Mouse (Mus musculus): ENCODE data around the gene Pde4d. TPM values are rescaled to one million over a fixed set of nuclear protein-coding genes. Genes with fewer than 3 reads are reported as not detected.

The Pde4d gene
- polyA plus RNA-seq, 1 experiment from 2014 or later = 14.6 TPM

DNA sequence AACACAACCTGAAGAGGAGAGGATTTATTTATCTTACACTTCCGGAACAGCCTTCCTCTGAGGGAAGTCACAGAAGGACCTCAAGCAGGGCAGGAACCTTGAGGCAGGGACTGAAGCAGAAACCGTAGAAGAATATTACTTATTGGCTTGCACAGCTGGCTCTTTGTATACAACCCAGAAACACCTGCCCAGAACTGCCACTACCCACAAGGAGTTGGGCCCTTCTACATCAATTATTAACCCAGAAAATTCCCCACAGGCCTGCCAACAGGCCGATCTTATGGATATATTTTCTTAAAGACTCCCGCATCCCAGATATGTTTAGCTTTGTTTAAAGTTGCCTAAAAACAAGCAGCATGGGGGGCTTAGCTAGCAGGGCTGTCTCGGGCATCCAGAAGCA lies 192.5 kb downstream of the Pde4d start:
- Histone ChIP-seq H3K9me3 (replicated peaks; ENCODE audit: control insufficient read depth, low read length) (no peaks in the 10 kb centered on the region), H3K4me1 (ENCODE audit: control insufficient read depth, insufficient read depth, low read length) (no peaks in the 10 kb centered on the region), H3K27me3 (ENCODE audit: control insufficient read depth, insufficient read depth, low read length) (no peaks in the 10 kb centered on the region), H3K4me2 (ENCODE audit: low read depth, low read length) (no peak overlapping the region), H3K27ac (replicated peaks; ENCODE audit: low read depth, low read length) (no peak overlapping the region), H3K4me3 (ENCODE audit: low read depth, low read length) (no peak overlapping the region), H3K36me3 (replicated peaks; ENCODE audit: control insufficient read depth, insufficient read depth, low read depth, low read length) (no peaks in the 10 kb centered on the region), H3K9ac (replicated peaks; ENCODE audit: low read length) (no peak overlapping the region)
- WGBS = 82% methylated on average over 5 of the region's 5 CpGs
- ATAC-seq (replicated peaks; ENCODE audit: insufficient number of reproducible peaks, low FRiP score, low TSS enrichment, low read depth) = no peak
- no peak for DNase-seq (ENCODE audit: low spot score)

DNA sequence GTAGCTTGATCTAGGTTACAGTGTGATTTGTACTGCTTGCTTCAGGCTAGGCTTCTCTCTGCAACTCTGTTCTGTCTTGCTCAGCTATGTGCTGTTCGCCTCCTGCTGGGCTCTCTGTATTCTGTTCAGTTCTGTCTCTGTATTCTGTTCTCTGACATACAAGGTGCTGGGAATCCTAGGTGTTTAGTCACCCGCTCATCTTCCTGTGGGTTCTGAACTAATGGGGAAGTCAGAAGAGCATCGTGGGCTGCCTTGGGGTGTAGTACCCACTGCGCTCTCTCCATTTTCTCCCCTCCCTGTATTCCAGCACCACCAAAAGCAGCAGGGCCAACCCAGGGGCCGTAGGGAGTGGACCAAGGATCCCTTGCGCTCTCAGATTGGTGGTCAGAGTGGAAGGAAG lies 197.1 kb downstream of the Pde4d start:
- no peak overlapping the region for H3K4me3 ChIP-seq (ENCODE audit: low read depth, low read length)
- DNase-seq (ENCODE audit: low spot score) (no peak), ATAC-seq (replicated peaks; ENCODE audit: insufficient number of reproducible peaks, low FRiP score, low TSS enrichment, low read depth) (no peak)
- H3K4me1 ChIP-seq (ENCODE audit: control insufficient read depth, insufficient read depth, low read length) = no peaks in the 10 kb centered on the region
- H3K9ac ChIP-seq (replicated peaks; ENCODE audit: low read length) = no peak overlapping the region
- H3K9me3 ChIP-seq (replicated peaks; ENCODE audit: control insufficient read depth, low read length) = no peaks in the 10 kb centered on the region
- H3K27me3 ChIP-seq (ENCODE audit: control insufficient read depth, insufficient read depth, low read length) = no peaks in the 10 kb centered on the region
- no peak overlapping the region for H3K27ac ChIP-seq (replicated peaks; ENCODE audit: low read depth, low read length)
- WGBS = 81% methylated on average over 6 of the region's 6 CpGs
- no peak overlapping the region for H3K4me2 ChIP-seq (ENCODE audit: low read depth, low read length)
- H3K36me3 ChIP-seq (replicated peaks; ENCODE audit: control insufficient read depth, insufficient read depth, low read depth, low read length) = no peaks in the 10 kb centered on the region

DNA sequence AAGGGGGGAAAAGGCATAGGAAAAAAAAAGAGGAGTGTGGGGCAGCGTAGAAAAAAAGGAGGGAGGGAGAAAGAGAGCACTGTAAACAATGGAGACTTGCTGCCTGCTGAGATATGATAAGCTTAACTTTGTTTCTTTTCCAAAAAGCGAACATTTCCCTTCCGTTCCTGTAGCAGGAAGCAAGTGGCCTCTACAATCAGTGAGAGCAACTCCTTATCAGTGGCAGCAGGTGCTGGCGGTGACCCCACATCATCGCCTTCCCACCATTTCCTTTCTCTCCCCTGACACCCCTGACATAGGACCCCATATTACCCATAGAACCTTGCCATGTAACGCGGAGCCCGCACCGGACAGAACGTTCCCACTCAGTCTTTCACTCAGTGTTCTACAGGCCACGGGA lies 197.5 kb downstream of the Pde4d start:
- no peak overlapping the region for H3K27ac ChIP-seq (replicated peaks; ENCODE audit: low read depth, low read length)
- no peak for ATAC-seq (replicated peaks; ENCODE audit: insufficient number of reproducible peaks, low FRiP score, low TSS enrichment, low read depth)
- H3K4me1 ChIP-seq (ENCODE audit: control insufficient read depth, insufficient read depth, low read length) = no peaks in the 10 kb centered on the region
- H3K9ac ChIP-seq (replicated peaks; ENCODE audit: low read length) = no peak overlapping the region
- no peak for DNase-seq (ENCODE audit: low spot score)
- H3K36me3 ChIP-seq (replicated peaks; ENCODE audit: control insufficient read depth, insufficient read depth, low read depth, low read length) = no peaks in the 10 kb centered on the region
- no peak overlapping the region for H3K4me2 ChIP-seq (ENCODE audit: low read depth, low read length)
- no peak overlapping the region for H3K4me3 ChIP-seq (ENCODE audit: low read depth, low read length)
- 89% methylated on average over 11 of the region's 11 CpGs for WGBS
- no peaks in the 10 kb centered on the region for H3K9me3 ChIP-seq (replicated peaks; ENCODE audit: control insufficient read depth, low read length)
- H3K27me3 ChIP-seq (ENCODE audit: control insufficient read depth, insufficient read depth, low read length) = no peaks in the 10 kb centered on the region

DNA sequence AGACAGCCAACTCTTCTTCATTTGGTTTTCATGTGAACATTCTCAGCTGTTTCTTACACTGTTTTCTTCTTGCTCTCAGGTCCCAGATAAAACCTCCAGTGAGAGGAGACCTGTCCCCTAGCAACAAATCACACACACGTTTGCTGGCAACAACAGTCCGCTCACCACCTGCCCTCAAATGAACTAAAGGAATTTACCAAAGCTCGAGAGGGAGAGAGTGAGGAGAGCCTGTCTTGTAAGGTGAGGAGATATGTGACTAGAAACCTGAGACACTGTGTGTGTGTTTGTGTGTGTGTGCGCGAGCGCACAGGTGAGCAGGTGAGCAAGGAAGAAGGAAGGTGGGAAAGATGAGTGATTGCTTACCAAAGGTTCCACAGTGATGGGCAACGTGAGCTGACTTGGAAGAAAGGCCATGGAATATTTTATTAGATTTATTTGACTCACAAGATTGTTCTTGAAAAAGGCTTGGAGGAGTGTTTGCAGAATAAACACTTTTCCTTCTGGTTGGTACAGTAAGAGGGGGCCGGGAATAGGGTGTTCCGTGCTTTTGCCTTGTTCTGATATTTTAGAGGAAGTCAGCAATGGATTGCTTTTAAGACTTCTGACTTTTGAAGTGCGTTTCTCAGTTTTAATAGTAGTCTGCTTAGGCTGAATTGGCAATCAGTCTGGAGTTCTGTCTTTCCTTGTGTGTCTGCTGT lies 204.4 kb downstream of the Pde4d start:
- no peak for ATAC-seq (replicated peaks; ENCODE audit: insufficient number of reproducible peaks, low FRiP score, low TSS enrichment, low read depth)
- Histone ChIP-seq H3K27me3 (ENCODE audit: control insufficient read depth, insufficient read depth, low read length) (no peaks in the 10 kb centered on the region), H3K4me1 (ENCODE audit: control insufficient read depth, insufficient read depth, low read length) (no peaks in the 10 kb centered on the region), H3K4me3 (ENCODE audit: low read depth, low read length) (no peak overlapping the region), H3K36me3 (replicated peaks; ENCODE audit: control insufficient read depth, insufficient read depth, low read depth, low read length) (no peaks in the 10 kb centered on the region), H3K4me2 (ENCODE audit: low read depth, low read length) (no peak overlapping the region), H3K27ac (replicated peaks; ENCODE audit: low read depth, low read length) (no peak overlapping the region), H3K9me3 (replicated peaks; ENCODE audit: control insufficient read depth, low read length) (no peaks in the 10 kb centered on the region), H3K9ac (replicated peaks; ENCODE audit: low read length) (no peak overlapping the region)
- 81% methylated on average over 10 of the region's 10 CpGs for WGBS
- DNase-seq (ENCODE audit: low spot score) = no peak

DNA sequence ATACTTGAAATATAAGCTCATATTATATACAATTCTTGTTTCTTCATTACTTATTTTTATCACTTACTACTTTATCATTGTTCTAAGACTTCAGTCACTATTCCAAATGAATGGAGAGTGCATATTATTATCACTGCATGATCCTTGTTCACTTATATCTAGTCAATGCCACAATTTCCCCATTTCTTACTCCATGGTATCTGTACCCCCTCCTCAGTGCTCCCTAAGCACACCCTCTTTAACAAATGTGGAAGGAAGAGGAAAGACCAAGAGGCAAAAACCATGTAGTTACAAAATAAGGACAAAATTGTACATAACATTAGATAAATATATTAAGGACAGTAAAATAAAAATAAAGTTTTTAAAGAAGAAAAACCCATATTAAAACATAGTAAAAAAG lies 216.8 kb downstream of the Pde4d start:
- H3K27me3 ChIP-seq (ENCODE audit: control insufficient read depth, insufficient read depth, low read length) = no peaks in the 10 kb centered on the region
- no peak for ATAC-seq (replicated peaks; ENCODE audit: insufficient number of reproducible peaks, low FRiP score, low TSS enrichment, low read depth)
- no peaks in the 10 kb centered on the region for H3K4me1 ChIP-seq (ENCODE audit: control insufficient read depth, insufficient read depth, low read length)

DNA sequence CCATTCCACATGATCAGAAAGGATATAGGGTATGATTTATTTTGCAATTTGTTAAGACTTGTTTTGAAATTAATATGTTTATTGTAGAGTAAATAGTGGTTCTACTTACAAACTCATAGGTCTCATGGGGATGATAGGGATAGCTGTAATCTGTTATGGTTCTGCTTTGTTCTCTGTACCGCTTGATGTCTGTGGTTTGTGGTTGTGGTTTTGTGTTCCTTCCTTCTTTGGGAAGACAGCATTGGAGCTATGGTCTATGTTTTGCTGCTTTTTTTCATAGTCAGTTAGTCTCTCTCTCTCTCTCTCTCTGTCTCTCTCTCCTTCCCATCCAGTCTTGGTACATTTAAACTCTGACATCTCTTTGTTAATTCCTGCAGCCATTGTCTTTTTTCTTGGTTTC lies 217.3 kb downstream of the Pde4d start:
- H3K4me2 ChIP-seq (ENCODE audit: low read depth, low read length) = no peak overlapping the region
- H3K4me3 ChIP-seq (ENCODE audit: low read depth, low read length) = no peak overlapping the region
- H3K36me3 ChIP-seq (replicated peaks; ENCODE audit: control insufficient read depth, insufficient read depth, low read depth, low read length) = no peaks in the 10 kb centered on the region
- DNase-seq (ENCODE audit: low spot score) (no peak), ATAC-seq (replicated peaks; ENCODE audit: insufficient number of reproducible peaks, low FRiP score, low TSS enrichment, low read depth) (no peak)
- WGBS = 91% methylated on average over 1 of the region's 1 CpGs
- H3K9me3 ChIP-seq (replicated peaks; ENCODE audit: control insufficient read depth, low read length) = no peaks in the 10 kb centered on the region
- H3K9ac ChIP-seq (replicated peaks; ENCODE audit: low read length) = no peak overlapping the region
- no peaks in the 10 kb centered on the region for H3K4me1 ChIP-seq (ENCODE audit: control insufficient read depth, insufficient read depth, low read length)
- no peak overlapping the region for H3K27ac ChIP-seq (replicated peaks; ENCODE audit: low read depth, low read length)
- H3K27me3 ChIP-seq (ENCODE audit: control insufficient read depth, insufficient read depth, low read length) = no peaks in the 10 kb centered on the region

More for the DNA sequence above, 216.8 kb downstream of the Pde4d start:
- Histone ChIP-seq H3K4me3 (ENCODE audit: low read depth, low read length) (no peak overlapping the region), H3K4me2 (ENCODE audit: low read depth, low read length) (no peak overlapping the region), H3K9me3 (replicated peaks; ENCODE audit: control insufficient read depth, low read length) (no peaks in the 10 kb centered on the region), H3K9ac (replicated peaks; ENCODE audit: low read length) (no peak overlapping the region), H3K36me3 (replicated peaks; ENCODE audit: control insufficient read depth, insufficient read depth, low read depth, low read length) (no peaks in the 10 kb centered on the region), H3K27ac (replicated peaks; ENCODE audit: low read depth, low read length) (no peak overlapping the region)
- DNase-seq (ENCODE audit: low spot score) = no peak

DNA sequence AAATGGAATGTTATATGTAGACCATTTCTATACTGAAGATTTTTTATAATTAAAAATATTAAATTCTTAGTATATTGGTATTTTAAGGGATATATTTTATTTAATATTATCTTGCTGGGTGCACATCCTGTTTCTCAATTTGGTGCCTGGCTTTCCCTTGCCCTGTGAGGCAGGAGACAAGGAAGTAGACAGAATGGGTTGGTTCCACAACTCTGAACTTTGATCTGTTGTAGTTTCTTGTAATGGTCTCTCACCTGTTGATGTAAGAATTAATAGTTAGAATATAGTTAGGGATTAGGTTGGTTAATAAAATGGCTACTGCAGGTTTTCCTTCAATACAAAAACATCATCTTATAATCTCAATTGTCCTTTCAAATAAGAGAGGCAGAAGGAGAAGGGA lies 227.3 kb downstream of the Pde4d start:
- ATAC-seq (replicated peaks; ENCODE audit: insufficient number of reproducible peaks, low FRiP score, low TSS enrichment, low read depth) (no peak), DNase-seq (ENCODE audit: low spot score) (no peak)
- Histone ChIP-seq H3K4me1 (ENCODE audit: control insufficient read depth, insufficient read depth, low read length) (no peaks in the 10 kb centered on the region), H3K27me3 (ENCODE audit: control insufficient read depth, insufficient read depth, low read length) (no peaks in the 10 kb centered on the region), H3K4me3 (ENCODE audit: low read depth, low read length) (no peak overlapping the region), H3K9me3 (replicated peaks; ENCODE audit: control insufficient read depth, low read length) (no peaks in the 10 kb centered on the region), H3K27ac (replicated peaks; ENCODE audit: low read depth, low read length) (no peak overlapping the region), H3K9ac (replicated peaks; ENCODE audit: low read length) (no peak overlapping the region), H3K36me3 (replicated peaks; ENCODE audit: control insufficient read depth, insufficient read depth, low read depth, low read length) (no peaks in the 10 kb centered on the region), H3K4me2 (ENCODE audit: low read depth, low read length) (no peak overlapping the region)

DNA sequence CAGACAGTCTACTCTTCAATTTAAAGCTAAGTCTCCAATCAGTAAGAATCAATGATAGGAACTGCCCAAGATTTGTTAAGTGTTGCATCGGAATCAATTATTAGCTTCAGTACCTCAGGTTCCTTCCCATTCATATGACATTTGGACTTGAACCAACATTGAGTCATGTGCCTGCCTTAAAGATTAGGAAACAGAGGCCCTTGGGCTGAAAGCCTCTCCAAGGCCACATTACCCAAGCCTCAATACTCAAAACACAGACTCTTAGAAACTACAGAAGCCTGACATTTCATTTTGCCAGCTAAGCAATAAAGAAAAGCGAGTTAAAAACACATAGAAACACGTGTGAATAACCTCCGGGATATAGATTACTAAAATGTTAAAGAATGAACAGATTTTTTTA lies 233.3 kb downstream of the Pde4d start:
- Histone ChIP-seq H3K9me3 (replicated peaks; ENCODE audit: control insufficient read depth, low read length) (no peaks in the 10 kb centered on the region), H3K27me3 (ENCODE audit: control insufficient read depth, insufficient read depth, low read length) (no peaks in the 10 kb centered on the region), H3K4me1 (ENCODE audit: control insufficient read depth, insufficient read depth, low read length) (no peaks in the 10 kb centered on the region), H3K4me2 (ENCODE audit: low read depth, low read length) (no peak overlapping the region), H3K4me3 (ENCODE audit: low read depth, low read length) (no peak overlapping the region), H3K27ac (replicated peaks; ENCODE audit: low read depth, low read length) (no peak overlapping the region), H3K9ac (replicated peaks; ENCODE audit: low read length) (no peak overlapping the region), H3K36me3 (replicated peaks; ENCODE audit: control insufficient read depth, insufficient read depth, low read depth, low read length) (no peaks in the 10 kb centered on the region)
- ATAC-seq (replicated peaks; ENCODE audit: insufficient number of reproducible peaks, low FRiP score, low TSS enrichment, low read depth) (no peak), DNase-seq (ENCODE audit: low spot score) (no peak)
- WGBS = 93% methylated on average over 4 of the region's 4 CpGs

Measured in embryonic facial prominence, embryonic 11.5 days (tissue).